Mouse (Mus musculus) heart, postnatal 25 days (tissue): Measurements from ENCODE around the gene Ndufa6. TPM values are rescaled to one million over a fixed set of nuclear protein-coding genes. Genes with fewer than 3 reads are reported as not detected.

ENCODE experiments used
- microRNA-seq: library from miRNA; unstranded; fragments of <30 nt; microRNA quantifications from one replicate; pipeline ENCODE4 v1.2.0, GENCODE M21; 2022
- total RNA-seq, 2 experiments: library from RNA; stranded (reverse); gene quantifications; 2 replicates each; pipeline ENCODE4 v1.2.3; 2021

Ndufa6 gene
- total RNA-seq, 2 experiments from 2014 or later, result 683 to 734 TPM

Small RNA genes lying within 50 kb of the gene (microRNA-seq; reads per million reads assigned to microRNA genes)
- not detected for gene Mir7684

Other genes with a start within 250 kb of the Ndufa6 start
- 1 to 10 TPM; 4.4 to 6.4 TPM for gene Ccdc134, start 226.4 kb downstream of the Ndufa6 start, total RNA-seq
- 10 to 100 TPM; 20.5 to 21.8 TPM for gene Srebf2, start 207.1 kb downstream of the Ndufa6 start, total RNA-seq
- gene Shisa8, start 141.5 kb downstream of the Ndufa6 start, total RNA-seq, result under 1 TPM; 0.13 to 0.20 TPM
- gene Tnfrsf13c, start 130.0 kb downstream of the Ndufa6 start, total RNA-seq, result under 1 TPM in 1 of 2 experiments, not detected in 1; 0.36 TPM
- gene Cenpm, start 109.6 kb downstream of the Ndufa6 start, total RNA-seq, result under 1 TPM; 0.36 to 0.78 TPM
- gene 1500009C09Rik, start 101.9 kb downstream of the Ndufa6 start, total RNA-seq, result not detected
- gene Sept3, start 79.4 kb downstream of the Ndufa6 start, total RNA-seq, result under 1 TPM; 0.31 to 0.87 TPM
- not detected for gene Wbp2nl, start 55.4 kb downstream of the Ndufa6 start, total RNA-seq
- 10 to 100 TPM; 32.0 to 33.3 TPM for gene Naga, start 15.4 kb downstream of the Ndufa6 start, total RNA-seq
- 1 to 10 TPM in 1 of 2 experiments, under 1 TPM in 1; 0.70 to 1.4 TPM for gene Pheta2, start 15.4 kb downstream of the Ndufa6 start, total RNA-seq
- 100 to 1,000 TPM; 203 to 204 TPM for gene Smdt1, start 15.4 kb downstream of the Ndufa6 start, total RNA-seq
- 10 to 100 TPM; 21.5 to 25.4 TPM for gene Cyp2d22, start 25.9 kb upstream of the Ndufa6 start, total RNA-seq
- gene Cyp2d11, start 39.7 kb upstream of the Ndufa6 start, total RNA-seq, result under 1 TPM; 0.21 to 0.22 TPM
- not detected for gene Cyp2d10, start 52.9 kb upstream of the Ndufa6 start, total RNA-seq
- gene Cyp2d9, start 79.1 kb upstream of the Ndufa6 start, total RNA-seq, result not detected
- not detected for gene Cyp2d12, start 200.8 kb upstream of the Ndufa6 start, total RNA-seq